Mouse (Mus musculus) CH12.LX (cell line): Measurements from ENCODE around the gene Zfp691.

ENCODE experiments used
- EP300 ChIP-seq: IDR thresholded peaks from 2 replicates; pipeline ENCODE4 v1.6.1; 2011; ENCODE audit warnings: low read length, improper control_type of control experiment
- MAX ChIP-seq: IDR thresholded peaks from 2 replicates; pipeline ENCODE4 v1.6.1; 2011; ENCODE audit warnings: low read length, improper control_type of control experiment
- RAD21 ChIP-seq: IDR thresholded peaks from 2 replicates; pipeline ENCODE4 v1.6.1; 2011; ENCODE audit warnings: low read depth, mild to moderate bottlenecking, low read length, improper control_type of control experiment, moderate library complexity

DNA sequence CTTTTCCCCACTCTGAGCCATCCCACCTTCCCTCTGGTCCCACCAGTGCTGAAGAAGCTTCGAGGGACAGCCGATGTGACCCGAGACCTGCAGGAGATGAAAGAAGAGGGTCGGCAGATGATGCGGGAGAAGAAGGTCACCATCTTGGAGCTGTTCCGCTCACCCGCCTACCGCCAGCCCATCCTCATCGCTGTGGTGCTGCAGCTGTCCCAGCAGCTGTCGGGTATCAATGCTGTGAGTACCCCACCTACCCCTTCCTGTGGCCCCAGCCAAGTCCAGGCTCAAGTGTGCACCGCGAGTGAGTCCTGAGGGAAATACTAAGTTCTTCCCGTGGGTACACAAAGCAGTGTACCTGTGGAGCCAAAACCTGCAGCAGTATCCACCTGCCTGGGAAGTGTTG, 40.7 kb downstream of the Zfp691 start:
- no peak for TF ChIP-seq RAD21
- TF ChIP-seq EP300 = no peak
- no peak for TF ChIP-seq MAX
